Mouse (Mus musculus) kidney, embryonic 16.5 days (tissue): ENCODE results near the gene Ms4a10. TPM values are rescaled to one million over a fixed set of nuclear protein-coding genes. Genes with fewer than 3 reads are reported as not detected.
A peak's percentile ranks its signal among the peaks of the same experiment; 100 is the strongest.

Source experiments
- ATAC-seq: fragments of 200-750 bp; cut with Nextera tagmentation; 2 replicates; pipeline ENCODE4 v1.8.0; 2017; ENCODE audit warnings: moderate TSS enrichment; ENCODE audit not compliant: low FRiP score, low TSS enrichment
- H3K27ac ChIP-seq: fragments of 300-500 bp; sonication (generic); 2 replicates; pipeline ENCODE4 v1.5.1; 2014; ENCODE audit warnings: low read length
- H3K27me3 ChIP-seq: fragments of 300-500 bp; sonication (generic); 2 replicates; pipeline ENCODE4 v1.6.1; 2014; ENCODE audit warnings: low read length, control low read depth, mixed read lengths; ENCODE audit not compliant: insufficient read depth
- H3K36me3 ChIP-seq: fragments of 300-500 bp; sonication (generic); 2 replicates; pipeline ENCODE4 v1.6.1; 2014; ENCODE audit warnings: low read length, control low read depth, mixed read lengths; ENCODE audit not compliant: insufficient read depth
- H3K4me1 ChIP-seq: fragments of 300-500 bp; sonication (generic); 2 replicates; pipeline ENCODE4 v1.6.1; 2014; ENCODE audit warnings: low read length, control low read depth, mixed read lengths; ENCODE audit not compliant: insufficient read depth
- H3K4me2 ChIP-seq: fragments of 300-500 bp; sonication (generic); replicated peaks from 2 replicates; pipeline ENCODE4 v1.6.1; 2014; ENCODE audit warnings: low read depth, low read length
- H3K4me3 ChIP-seq: fragments of 300-500 bp; sonication (generic); 2 replicates; pipeline ENCODE4 v1.5.1; 2014; ENCODE audit warnings: mild to moderate bottlenecking, low read length
- H3K9ac ChIP-seq: fragments of 300-500 bp; sonication (generic); replicated peaks from 2 replicates; pipeline ENCODE4 v1.6.1; 2014; ENCODE audit warnings: low read length
- H3K9me3 ChIP-seq: fragments of 300-500 bp; sonication (generic); 2 replicates; pipeline ENCODE4 v1.6.1; 2016; ENCODE audit warnings: low read length, control low read depth
- WGBS: fragments of 180-500 bp; shearing (Covaris S2); extraction: QIAGEN DNeasy Blood & Tissue Kit; methylation state at CpG from one replicate; pipeline ENCODE4 v1.1.7; 2014; 5-methylcytosine and 5-hydroxymethylcytosine counted together
- polyA plus RNA-seq: library from polyadenylated mRNA; unstranded; fragments of >200 nt; fragmentation: Nextera tagmentation; extraction: Ambion mirVana; gene quantifications from 2 replicates; pipeline ENCODE4 v1.2.1, GENCODE M21; 2015

Gene Ms4a10
- polyA plus RNA-seq, 1 experiment from 2014 or later: not detected

DNA sequence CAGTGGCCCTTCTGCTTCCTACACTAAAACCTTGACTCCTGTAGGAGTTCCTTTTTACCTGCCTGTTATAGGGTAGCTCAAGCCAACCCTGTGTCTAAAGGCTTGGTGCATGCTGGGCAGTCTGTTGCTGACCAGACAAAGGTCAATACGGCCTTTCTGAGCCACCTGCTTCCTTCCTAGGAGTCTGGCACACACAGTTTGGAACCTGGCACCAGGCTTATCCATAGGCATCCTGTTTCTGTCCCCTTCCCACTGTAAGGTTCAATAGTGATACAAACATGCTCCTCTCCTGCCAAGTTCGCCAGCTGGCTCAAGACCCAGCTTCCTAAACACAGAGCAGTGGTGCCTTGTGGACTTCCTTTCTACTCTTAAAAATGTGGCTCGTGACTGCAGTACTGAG lies 28.0 kb downstream of the Ms4a10 start:
- Histone ChIP-seq H3K4me1 (peaks cover 24% of the 10 kb centered on the region), H3K36me3 (peaks cover 34% of the 10 kb centered on the region), H3K4me3 (no peak overlapping the region), H3K9ac (no peak overlapping the region; the same call in 1 of the 2 replicates), H3K27ac (no peak overlapping the region), H3K27me3 (no peaks in the 10 kb centered on the region), H3K9me3 (no peaks in the 10 kb centered on the region), H3K4me2 (peak overlapping the region; percentile 100)
- 74% methylated on average over 3 of the region's 3 CpGs for WGBS
- ATAC-seq: no peak

DNA sequence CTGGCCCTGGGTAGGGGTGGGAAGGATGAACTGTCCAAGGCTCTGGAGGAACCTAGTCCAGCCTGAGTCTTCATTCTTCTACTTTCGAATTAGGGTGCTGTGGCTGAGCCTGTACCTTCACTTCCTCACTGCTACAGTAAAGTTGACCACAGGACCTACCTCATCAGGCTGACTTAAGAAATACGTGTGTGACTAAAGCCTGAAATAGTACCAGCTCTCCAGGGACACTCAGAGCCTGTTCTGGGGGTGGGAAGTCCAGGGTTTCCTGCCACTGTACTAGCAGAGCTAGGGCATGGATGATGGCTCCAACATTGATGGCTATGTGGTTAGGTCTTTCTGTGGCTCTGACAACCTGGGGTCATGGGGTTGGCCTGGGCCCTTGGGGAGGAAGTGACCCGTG lies 30.5 kb downstream of the Ms4a10 start:
- 84% methylated on average over 3 of the region's 3 CpGs for WGBS
- no peak overlapping the region for H3K4me2 ChIP-seq
- peaks cover 28% of the 10 kb centered on the region for H3K4me1 ChIP-seq
- H3K27ac ChIP-seq: no peak overlapping the region
- H3K36me3 ChIP-seq: peaks cover 34% of the 10 kb centered on the region
- H3K9me3 ChIP-seq: no peaks in the 10 kb centered on the region
- no peaks in the 10 kb centered on the region for H3K27me3 ChIP-seq
- H3K4me3 ChIP-seq: no peak overlapping the region
- no peak for ATAC-seq
- no peak overlapping the region for H3K9ac ChIP-seq

DNA sequence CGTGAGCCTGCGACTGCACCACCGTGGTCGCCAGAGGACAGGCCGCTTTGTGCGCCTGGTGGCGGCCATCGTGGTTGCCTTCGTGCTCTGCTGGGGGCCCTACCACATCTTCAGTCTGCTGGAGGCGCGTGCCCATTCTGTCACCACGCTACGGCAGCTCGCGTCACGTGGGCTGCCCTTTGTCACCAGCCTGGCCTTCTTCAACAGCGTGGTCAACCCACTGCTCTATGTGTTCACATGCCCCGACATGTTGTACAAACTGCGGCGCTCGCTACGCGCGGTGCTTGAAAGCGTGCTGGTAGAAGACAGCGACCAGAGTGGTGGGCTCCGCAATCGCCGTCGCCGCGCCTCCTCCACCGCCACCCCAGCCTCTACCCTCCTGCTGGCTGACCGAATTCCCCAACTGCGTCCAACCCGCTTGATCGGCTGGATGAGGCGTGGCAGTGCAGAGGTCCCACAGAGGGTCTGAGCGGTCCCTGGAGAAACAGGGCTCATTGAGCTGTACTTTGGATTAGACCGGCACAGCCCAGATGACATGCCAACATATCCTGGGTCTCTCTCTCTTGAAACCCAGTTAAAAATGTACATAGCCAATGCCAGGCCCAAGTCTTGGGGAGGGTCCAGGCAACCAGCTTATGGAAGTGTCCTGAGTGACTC lies 33.5 kb downstream of the Ms4a10 start:
- Histone ChIP-seq H3K4me3 (peak overlapping the region; percentile 44), H3K9ac (peak overlapping the region; percentile 64), H3K27me3 (no peaks in the 10 kb centered on the region), H3K27ac (no peak overlapping the region), H3K36me3 (peaks cover 34% of the 10 kb centered on the region), H3K4me1 (peaks cover 9% of the 10 kb centered on the region; the same call in 1 of the 2 replicates), H3K9me3 (no peaks in the 10 kb centered on the region), H3K4me2 (peak overlapping the region; percentile 81)
- peak; percentile 73 for ATAC-seq
- WGBS: 3% methylated on average over 40 of the region's 40 CpGs

DNA sequence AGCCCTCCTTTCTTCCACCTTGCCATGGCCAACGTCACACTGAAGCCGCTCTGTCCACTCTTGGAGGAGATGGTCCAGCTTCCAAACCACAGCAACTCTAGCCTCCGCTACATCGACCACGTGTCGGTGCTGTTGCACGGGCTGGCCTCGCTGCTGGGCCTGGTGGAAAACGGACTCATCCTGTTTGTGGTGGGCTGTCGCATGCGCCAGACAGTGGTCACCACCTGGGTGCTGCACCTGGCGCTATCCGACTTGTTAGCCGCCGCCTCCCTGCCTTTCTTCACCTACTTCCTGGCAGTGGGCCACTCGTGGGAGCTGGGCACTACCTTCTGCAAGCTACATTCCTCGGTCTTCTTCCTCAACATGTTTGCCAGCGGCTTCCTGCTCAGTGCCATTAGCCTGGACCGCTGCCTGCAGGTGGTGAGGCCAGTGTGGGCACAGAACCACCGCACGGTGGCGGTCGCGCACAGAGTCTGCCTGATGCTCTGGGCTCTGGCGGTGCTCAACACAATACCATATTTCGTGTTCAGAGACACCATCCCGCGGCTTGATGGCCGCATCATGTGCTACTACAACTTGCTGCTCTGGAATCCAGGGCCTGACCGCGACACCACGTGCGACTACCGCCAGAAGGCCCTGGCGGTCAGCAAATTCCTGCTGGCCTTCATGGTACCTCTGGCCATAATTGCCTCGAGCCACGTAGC lies 34.2 kb downstream of the Ms4a10 start:
- Histone ChIP-seq H3K4me1 (peaks cover 9% of the 10 kb centered on the region; the same call in 1 of the 2 replicates), H3K4me3 (peak overlapping the region; percentile 44), H3K4me2 (peak overlapping the region; percentile 81), H3K36me3 (peaks cover 33% of the 10 kb centered on the region), H3K9ac (peak overlapping the region; percentile 64), H3K9me3 (no peaks in the 10 kb centered on the region), H3K27ac (no peak overlapping the region), H3K27me3 (no peaks in the 10 kb centered on the region)
- 15% methylated on average over 37 of the region's 37 CpGs for WGBS
- ATAC-seq: peak; percentile 91

DNA sequence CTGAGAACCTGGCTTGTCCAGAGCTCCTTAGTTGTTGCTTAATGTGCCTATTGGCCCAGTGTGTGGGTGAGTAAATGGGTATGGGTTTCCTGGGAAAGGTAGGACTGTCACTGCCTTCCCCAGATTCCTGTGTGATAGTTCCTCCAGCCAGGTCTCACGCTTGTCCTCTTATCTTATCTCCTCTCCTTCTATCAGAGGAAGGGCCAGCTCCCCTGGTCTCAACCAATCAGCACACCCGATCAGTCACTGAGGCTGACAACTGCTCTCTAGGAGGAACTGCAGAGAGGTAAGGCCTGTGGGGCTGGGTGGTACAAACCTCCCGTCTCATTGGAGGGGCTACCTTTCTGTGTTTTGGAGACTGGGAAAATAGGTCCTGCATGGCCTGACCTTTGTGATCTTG lies 35.7 kb downstream of the Ms4a10 start:
- 74% methylated on average over 3 of the region's 3 CpGs for WGBS
- ATAC-seq: no peak

DNA sequence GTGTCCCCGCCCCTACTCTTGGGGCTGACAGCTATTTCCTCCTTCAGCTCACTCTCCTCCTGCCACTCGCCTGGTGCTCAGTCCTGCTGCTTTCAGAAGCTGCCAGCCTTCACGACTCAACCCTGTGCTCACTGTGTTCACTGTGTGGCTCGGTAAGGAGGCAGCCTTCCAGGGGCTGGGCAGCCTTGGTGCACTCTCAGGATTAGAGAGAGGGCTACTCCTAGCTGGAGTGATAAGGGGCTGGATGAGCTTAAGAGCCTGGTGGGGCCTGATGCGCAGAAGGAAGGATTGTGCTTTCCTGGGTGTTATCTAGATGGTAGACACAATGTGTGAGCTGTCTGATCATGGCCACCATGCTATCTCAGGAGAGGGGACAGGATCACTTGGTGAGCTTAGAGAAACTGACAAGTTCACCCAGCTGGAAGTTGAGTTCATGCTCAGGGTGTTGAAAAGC lies 37.3 kb downstream of the Ms4a10 start, which contains the start of gene Ptgdr2:
Gene Ptgdr2, plus strand, starts transcription at position 51 of the 454 bp plus-strand sequence.
- H3K9ac ChIP-seq: no peak within 1 kb of the TSS
- H3K27me3 ChIP-seq: no peaks in the 10 kb centered on the region
- H3K4me2 ChIP-seq: no peak within 1 kb of the TSS
- H3K4me3 ChIP-seq: no peak within 1 kb of the TSS
- 55% methylated on average over 5 of the region's 5 CpGs for WGBS
- ATAC-seq: no peak
- H3K9me3 ChIP-seq: no peaks in the 10 kb centered on the region
- H3K36me3 ChIP-seq: peaks cover 2% of the 10 kb centered on the region
- no peak within 1 kb of the TSS for H3K27ac ChIP-seq
- peaks cover 9% of the 10 kb centered on the region; the same call in 1 of the 2 replicates for H3K4me1 ChIP-seq

More for the DNA sequence above, 35.7 kb downstream of the Ms4a10 start:
- H3K4me1 ChIP-seq: peaks cover 9% of the 10 kb centered on the region; the same call in 1 of the 2 replicates
- H3K27me3 ChIP-seq: no peaks in the 10 kb centered on the region
- H3K36me3 ChIP-seq: peaks cover 18% of the 10 kb centered on the region
- H3K9ac ChIP-seq: no peak overlapping the region
- H3K9me3 ChIP-seq: no peaks in the 10 kb centered on the region
- no peak overlapping the region for H3K27ac ChIP-seq
- H3K4me2 ChIP-seq: no peak overlapping the region
- H3K4me3 ChIP-seq: no peak overlapping the region

DNA sequence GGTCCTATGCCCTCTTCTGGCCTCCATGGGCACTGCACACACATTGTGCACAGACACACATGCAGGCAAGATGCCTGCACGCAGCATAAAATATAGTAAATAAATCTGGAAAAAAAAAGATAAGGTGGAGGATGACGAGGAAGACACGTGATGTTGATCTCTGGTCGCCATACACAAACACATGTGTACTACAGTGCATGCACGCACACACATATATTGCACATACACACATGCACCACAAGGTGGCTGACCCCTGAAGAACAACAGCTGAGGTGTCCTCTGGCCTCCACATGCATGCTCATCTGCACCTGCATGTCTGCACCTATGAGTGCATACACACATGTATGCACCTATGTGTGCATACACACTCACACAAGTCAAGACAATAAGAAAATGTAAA lies 38.4 kb downstream of the Ms4a10 start:
- no peak overlapping the region for H3K9ac ChIP-seq
- 90% methylated on average over 5 of the region's 5 CpGs for WGBS
- no peaks in the 10 kb centered on the region for H3K9me3 ChIP-seq
- no peak overlapping the region for H3K4me3 ChIP-seq
- no peak overlapping the region for H3K27ac ChIP-seq
- H3K27me3 ChIP-seq: no peaks in the 10 kb centered on the region
- no peaks in the 10 kb centered on the region for H3K36me3 ChIP-seq
- H3K4me1 ChIP-seq: peaks cover 4% of the 10 kb centered on the region; the same call in 1 of the 2 replicates
- ATAC-seq: no peak
- no peak overlapping the region for H3K4me2 ChIP-seq

DNA sequence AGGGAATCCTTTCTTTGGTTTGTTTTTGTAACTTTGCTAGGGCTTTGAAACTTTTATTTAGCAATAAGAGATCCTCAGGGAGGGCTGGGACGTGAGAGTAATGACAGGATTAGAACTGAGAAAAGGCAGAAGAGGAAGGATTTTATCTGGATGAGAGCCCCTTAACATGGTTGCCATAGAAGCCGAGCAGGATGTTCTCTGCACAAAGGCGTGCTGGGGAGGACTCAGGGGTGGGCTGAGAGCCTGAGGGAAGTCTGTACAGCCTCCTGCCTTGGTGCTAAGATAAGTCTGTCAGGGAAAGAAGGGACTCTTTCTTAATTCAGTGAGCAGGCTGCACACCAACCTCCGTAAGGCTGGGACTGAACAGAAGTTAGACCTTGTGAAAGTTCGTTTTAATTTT lies 39.4 kb downstream of the Ms4a10 start:
- H3K27me3 ChIP-seq: no peaks in the 10 kb centered on the region
- no peaks in the 10 kb centered on the region for H3K36me3 ChIP-seq
- 66% methylated on average over 5 of the region's 5 CpGs for whole genome bisulfite sequencing
- ATAC-seq: no peak
- H3K9me3 ChIP-seq: no peaks in the 10 kb centered on the region
- H3K4me2 ChIP-seq: no peak overlapping the region
- no peak overlapping the region for H3K27ac ChIP-seq
- no peaks in the 10 kb centered on the region; the same call in 1 of the 2 replicates for H3K4me1 ChIP-seq
- no peak overlapping the region for H3K4me3 ChIP-seq
- no peak overlapping the region for H3K9ac ChIP-seq

DNA sequence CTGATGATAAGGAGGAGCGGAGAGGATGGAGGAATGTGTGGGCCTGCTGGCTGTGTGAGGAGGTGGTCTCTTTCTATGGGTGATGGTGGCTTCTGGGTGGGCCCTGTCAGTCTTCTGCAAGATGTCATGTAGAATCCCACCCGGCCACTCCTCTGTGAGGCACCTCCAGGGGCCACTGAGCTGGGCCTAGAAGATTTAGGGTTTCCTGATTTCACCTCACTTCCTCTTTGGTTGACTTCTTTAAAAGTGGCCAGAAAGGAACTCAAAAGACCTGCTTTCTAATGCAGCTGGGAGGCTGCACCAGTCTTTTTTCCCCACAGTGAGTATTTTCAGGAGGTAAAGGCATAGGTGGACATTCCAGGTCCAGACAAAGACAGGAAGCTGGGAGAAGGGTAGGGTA lies 43.8 kb downstream of the Ms4a10 start:
- H3K27me3 ChIP-seq: no peaks in the 10 kb centered on the region
- H3K4me1 ChIP-seq: peaks cover 15% of the 10 kb centered on the region
- 73% methylated on average over 2 of the region's 2 CpGs for WGBS
- H3K36me3 ChIP-seq: no peaks in the 10 kb centered on the region
- H3K27ac ChIP-seq: no peak overlapping the region
- H3K9ac ChIP-seq: no peak overlapping the region
- H3K4me3 ChIP-seq: no peak overlapping the region
- H3K4me2 ChIP-seq: no peak overlapping the region
- H3K9me3 ChIP-seq: no peaks in the 10 kb centered on the region
- ATAC-seq: no peak

DNA sequence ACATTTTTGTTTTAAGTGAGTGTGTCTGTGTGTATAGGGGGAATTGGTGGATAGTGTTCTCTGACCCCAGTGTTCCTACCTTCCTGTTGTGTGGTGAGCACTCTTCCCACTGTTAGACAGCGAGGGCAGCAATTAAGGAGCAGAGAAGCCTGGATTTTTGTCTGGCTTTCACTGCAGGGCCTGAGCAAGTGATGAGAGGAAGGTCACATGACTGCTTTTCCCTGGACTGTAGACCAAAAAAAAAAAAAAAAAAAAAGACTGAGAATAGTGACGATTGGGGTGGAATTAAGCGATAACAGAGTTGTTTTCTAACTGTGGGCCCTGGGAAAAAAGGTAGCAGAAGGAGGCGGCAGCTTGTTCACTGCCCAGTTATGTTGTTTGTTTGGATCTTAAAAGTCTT lies 47.8 kb downstream of the Ms4a10 start:
- peak overlapping the region; percentile 84 for H3K27ac ChIP-seq
- peak; percentile 28; the same call in 1 of the 2 replicates for ATAC-seq

More for the DNA sequence above, 47.8 kb downstream of the Ms4a10 start:
- H3K9ac ChIP-seq: no peak overlapping the region; the same call in 1 of the 2 replicates
- peak overlapping the region; percentile 7; the same call in 1 of the 2 replicates for H3K4me2 ChIP-seq
- no peaks in the 10 kb centered on the region for H3K36me3 ChIP-seq
- peaks cover 19% of the 10 kb centered on the region for H3K4me1 ChIP-seq
- H3K27me3 ChIP-seq: no peaks in the 10 kb centered on the region
- H3K9me3 ChIP-seq: no peaks in the 10 kb centered on the region
- H3K4me3 ChIP-seq: no peak overlapping the region
- WGBS: 34% methylated on average over 4 of the region's 4 CpGs
